Mouse (Mus musculus) adrenal gland, postnatal 4 days (tissue): ENCODE measurements around the gene Ip6k2. TPM values are rescaled to one million over a fixed set of nuclear protein-coding genes. Genes with fewer than 3 reads are reported as not detected.

ENCODE experiments used
- microRNA-seq: library from miRNA; unstranded; fragments of <30 nt; microRNA quantifications from one replicate; pipeline ENCODE4 v1.2.0, GENCODE M21; 2021
- total RNA-seq, 2 experiments: library from RNA; stranded (reverse); gene quantifications; 2 replicates each; pipeline ENCODE4 v1.2.3; 2021

Gene Ip6k2
- total RNA-seq, 2 experiments from 2014 or later, result 124 to 130 TPM

Small RNA genes within 50 kb of the gene (microRNA-seq; reads per million reads assigned to microRNA genes)
- gene Gm23156, result not detected

Other genes with a start within 250 kb of the Ip6k2 start
- 100 to 1,000 TPM; 105 to 106 TPM for gene Impdh2, start 223.5 kb upstream of the Ip6k2 start, total RNA-seq
- gene Ndufaf3, start 216.4 kb upstream of the Ip6k2 start, total RNA-seq, result 10 to 100 TPM; 55.8 to 58.7 TPM
- 10 to 100 TPM; 60.3 to 74.2 TPM for gene Dalrd3, start 213.9 kb upstream of the Ip6k2 start, total RNA-seq
- gene Wdr6, start 205.1 kb upstream of the Ip6k2 start, total RNA-seq, result 100 to 1,000 TPM; 150 to 157 TPM
- 10 to 100 TPM; 13.4 to 16.2 TPM for gene P4htm, start 186.1 kb upstream of the Ip6k2 start, total RNA-seq
- gene Arih2, start 134.4 kb upstream of the Ip6k2 start, total RNA-seq, result 10 to 100 TPM; 80.1 to 80.7 TPM
- gene Slc25a20, start 121.7 kb upstream of the Ip6k2 start, total RNA-seq, result 100 to 1,000 TPM in 1 of 2 experiments, 10 to 100 TPM in 1; 92.7 to 115 TPM
- 10 to 100 TPM; 43.9 to 47.9 TPM for gene Prkar2a, start 94.5 kb upstream of the Ip6k2 start, total RNA-seq
- gene Nckipsd, start 24.6 kb downstream of the Ip6k2 start, total RNA-seq, result 10 to 100 TPM; 10.9 to 14.5 TPM
- 10 to 100 TPM; 11.0 to 13.6 TPM for gene Celsr3, start 42.5 kb downstream of the Ip6k2 start, total RNA-seq
- 10 to 100 TPM; 11.4 to 11.9 TPM for gene Slc26a6, start 69.5 kb downstream of the Ip6k2 start, total RNA-seq
- under 1 TPM in 1 of 2 experiments, not detected in 1; 0.34 TPM for gene Tmem89, start 130.8 kb downstream of the Ip6k2 start, total RNA-seq
- 100 to 1,000 TPM; 475 to 524 TPM for gene Uqcrc1, start 152.8 kb downstream of the Ip6k2 start, total RNA-seq
- 1 to 10 TPM; 9.0 to 9.5 TPM for gene Col7a1, start 169.8 kb downstream of the Ip6k2 start, total RNA-seq
- gene Ucn2, start 202.2 kb downstream of the Ip6k2 start, total RNA-seq, result 1 to 10 TPM in 1 of 2 experiments, under 1 TPM in 1; 0.78 to 1.6 TPM
- gene Pfkfb4, start 208.0 kb downstream of the Ip6k2 start, total RNA-seq, result 1 to 10 TPM; 5.3 to 9.1 TPM